In the genomic region with DNA sequence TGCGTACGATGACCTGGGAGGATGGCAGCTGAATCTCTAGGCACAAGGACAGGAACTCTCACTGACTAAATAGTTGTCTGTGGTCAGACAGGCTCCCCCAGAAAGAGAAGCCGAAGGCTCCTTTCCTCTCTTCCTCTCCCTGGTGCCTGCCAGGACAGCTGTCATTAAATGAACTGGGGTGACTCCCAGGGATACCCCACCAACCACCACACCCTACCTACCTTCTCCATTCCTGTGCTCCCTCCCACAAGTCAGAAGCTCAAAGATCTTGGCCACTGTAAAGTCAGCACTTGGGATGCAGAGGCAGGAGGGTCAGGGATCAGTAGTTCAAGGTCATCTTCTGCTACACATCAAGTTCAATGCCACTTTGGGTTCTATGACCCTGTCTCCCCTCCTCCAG, we compare ENCODE assay signal across 14 mouse cellular contexts. TPM values are rescaled to one million over a fixed set of nuclear protein-coding genes. Genes with fewer than 3 reads are reported as not detected.
A peak's percentile ranks its signal among the peaks of the same experiment; 100 is the strongest.
DNase-seq lines count a peak whose midpoint lies in the region; ATAC-seq lines count a peak whose summit lies in the region.
"Had no signal": no experiment of that assay in that cellular context is flagged by ENCODE, and none has a peak within 500 bp of the region (broad histone marks: within the 10 kb centered on the region; RNA-seq: fewer than 3 reads in every experiment).

No protein-coding gene starts in this region.

- no peak overlapping the region for H3K27ac ChIP-seq in intestine, embryonic 15.5 days
- H3K27ac ChIP-seq in intestine, embryonic 16.5 days (ENCODE audit: low read length) = no peak overlapping the region
- H3K27ac ChIP-seq in neural tube, embryonic 11.5 days (ENCODE audit: low read depth, low read length) = no peak overlapping the region
- no peak overlapping the region for H3K27ac ChIP-seq in stomach, embryonic 16.5 days (ENCODE audit: low read length)

- H3K27me3 ChIP-seq in intestine, embryonic 15.5 days (replicated peaks) = peaks cover 7% of the 10 kb centered on the region; the same call in 1 of the 2 replicates
- H3K27me3 ChIP-seq in intestine, embryonic 16.5 days (replicated peaks; ENCODE audit: control insufficient read depth, insufficient read depth, low read length) = no peaks in the 10 kb centered on the region
- peaks cover 12% of the 10 kb centered on the region; the same call in 1 of the 2 replicates for H3K27me3 ChIP-seq in neural tube, embryonic 11.5 days (ENCODE audit: control insufficient read depth, insufficient read depth, low read length)
- no peaks in the 10 kb centered on the region for H3K27me3 ChIP-seq in stomach, embryonic 16.5 days (ENCODE audit: control insufficient read depth, insufficient read depth, low read length)

- no peaks in the 10 kb centered on the region for H3K9me3 ChIP-seq in intestine, embryonic 15.5 days
- H3K9me3 ChIP-seq in intestine, embryonic 16.5 days (ENCODE audit: control insufficient read depth, low read length) = no peaks in the 10 kb centered on the region
- H3K9me3 ChIP-seq in neural tube, embryonic 11.5 days (ENCODE audit: control insufficient read depth, low read length) = no peaks in the 10 kb centered on the region
- no peaks in the 10 kb centered on the region for H3K9me3 ChIP-seq in stomach, embryonic 16.5 days (replicated peaks; ENCODE audit: control insufficient read depth, low read length)

- intact Hi-C loops in heart, postnatal 25 days (cut with DNase I) = no loop called here

- 70% methylated on average over 3 of the region's 3 CpGs for WGBS in intestine, embryonic 15.5 days
- 74% methylated on average over 3 of the region's 3 CpGs for WGBS in intestine, embryonic 16.5 days
- WGBS in neural tube, embryonic 11.5 days = 65% methylated on average over 3 of the region's 3 CpGs
- WGBS in stomach, embryonic 16.5 days = 63% methylated on average over 3 of the region's 3 CpGs

- peak overlapping the region; percentile 95 for H3K4me2 ChIP-seq in intestine, embryonic 15.5 days (replicated peaks)
- H3K4me2 ChIP-seq in intestine, embryonic 16.5 days (ENCODE audit: low read depth, low read length) = no peak overlapping the region
- peak overlapping the region; percentile 70; the same call in 1 of the 2 replicates for H3K4me2 ChIP-seq in neural tube, embryonic 11.5 days (ENCODE audit: low read depth)
- 0 out of 2 replicates have a peak overlapping the region, but pooled peaks have one; percentile 91 for H3K4me2 ChIP-seq in stomach, embryonic 16.5 days (ENCODE audit: low read depth, low read length)

- H3K9ac ChIP-seq in intestine, embryonic 15.5 days = no peak overlapping the region
- H3K9ac ChIP-seq in intestine, embryonic 16.5 days (ENCODE audit: low read depth, low read length) = no peak overlapping the region
- no peak overlapping the region for H3K9ac ChIP-seq in neural tube, embryonic 11.5 days (ENCODE audit: low read length)
- no peak overlapping the region for H3K9ac ChIP-seq in stomach, embryonic 16.5 days (ENCODE audit: low read length)

- ATAC-seq in intestine, embryonic 15.5 days = no peak
- no peak for ATAC-seq in intestine, embryonic 16.5 days
- ATAC-seq in neural tube, embryonic 11.5 days (ENCODE audit: insufficient read depth, low FRiP score, low TSS enrichment) = no peak
- ATAC-seq in stomach, embryonic 16.5 days (ENCODE audit: insufficient read depth, low FRiP score) = no peak
- ATAC-seq: midbrain, embryonic 16.5 days had no signal

- H3K36me3 ChIP-seq in intestine, embryonic 15.5 days = no peaks in the 10 kb centered on the region
- H3K36me3 ChIP-seq in intestine, embryonic 16.5 days (ENCODE audit: control insufficient read depth, insufficient read depth, low read length) = no peaks in the 10 kb centered on the region
- no peaks in the 10 kb centered on the region for H3K36me3 ChIP-seq in neural tube, embryonic 11.5 days (ENCODE audit: control insufficient read depth, insufficient read depth, low read length)
- no peaks in the 10 kb centered on the region for H3K36me3 ChIP-seq in stomach, embryonic 16.5 days (ENCODE audit: control insufficient read depth, insufficient read depth, low read length)

- H3K4me1 ChIP-seq in intestine, embryonic 15.5 days (replicated peaks) = peaks cover 34% of the 10 kb centered on the region
- peaks cover 28% of the 10 kb centered on the region for H3K4me1 ChIP-seq in intestine, embryonic 16.5 days (ENCODE audit: control insufficient read depth, insufficient read depth, low read length)
- H3K4me1 ChIP-seq in neural tube, embryonic 11.5 days (ENCODE audit: control insufficient read depth, insufficient read depth, low read length) = peaks cover 17% of the 10 kb centered on the region
- peaks cover 19% of the 10 kb centered on the region for H3K4me1 ChIP-seq in stomach, embryonic 16.5 days (ENCODE audit: control insufficient read depth, insufficient read depth, low read length)

- H3K4me3 ChIP-seq in intestine, embryonic 15.5 days (replicated peaks) = no peak overlapping the region
- H3K4me3 ChIP-seq in intestine, embryonic 16.5 days (ENCODE audit: low read length) = no peak overlapping the region
- H3K4me3 ChIP-seq in neural tube, embryonic 11.5 days (ENCODE audit: low read depth, low read length) = no peak overlapping the region
- H3K4me3 ChIP-seq in stomach, embryonic 16.5 days (replicated peaks; ENCODE audit: low read length) = no peak overlapping the region

- DNase-seq in heart, adult 11 months = peak; percentile 90
- no peak for DNase-seq in heart, postnatal 25 days (ENCODE audit: low spot score)
- no peak for DNase-seq in neural tube, embryonic 11.5 days (ENCODE audit: low spot score)
- no peak for DNase-seq in neural tube, embryonic 10.5 days (ENCODE audit: extremely low spot score, low spot score)
- DNase-seq in layer of hippocampus, adult 18-20 months (ENCODE audit: low spot score in 2 of 2) = no peak
- DNase-seq: cerebellum, adult 9-11 months had no signal

RNA-seq across cellular contexts. Expression of gene Heyl, which starts 0.5 kb away (rescaled TPM):
- 10 to 100 TPM; 19.1 to 21.3 TPM for total RNA-seq in heart, postnatal 25 days (2021)
- polyA plus RNA-seq in intestine, embryonic 15.5 days (2015; fragmentation: Nextera tagmentation; extraction: Ambion mirVana) = 13.7 and 13.9 TPM in 2 replicates
- polyA plus RNA-seq in intestine, embryonic 16.5 days (2015; fragmentation: Nextera tagmentation; extraction: Ambion mirVana) = 10.7 and 12.0 TPM in 2 replicates
- polyA plus RNA-seq in neural tube, embryonic 11.5 days (2014; fragmentation: Nextera tagmentation; extraction: Ambion mirVana) = 27.2 and 34.0 TPM in 2 replicates
- 18.5 and 21.3 TPM in 2 replicates for polyA plus RNA-seq in stomach, embryonic 16.5 days (2015; fragmentation: Nextera tagmentation; extraction: Ambion mirVana)
- total RNA-seq in layer of hippocampus, adult 18-20 months (2021) = 1 to 10 TPM; 1.7 to 2.7 TPM
- total RNA-seq: megakaryocyte progenitor cell, adult 5-6 weeks had no signal

RNA-seq across cellular contexts. Expression of gene Pabpc4, which starts 29.3 kb away (rescaled TPM):
- 100 to 1,000 TPM; 334 to 358 TPM for total RNA-seq in heart, postnatal 25 days (2021)
- 40.7 and 48.7 TPM in 2 replicates for polyA plus RNA-seq in intestine, embryonic 15.5 days (2015; fragmentation: Nextera tagmentation; extraction: Ambion mirVana)
- 31.6 and 36.7 TPM in 2 replicates for polyA plus RNA-seq in intestine, embryonic 16.5 days (2015; fragmentation: Nextera tagmentation; extraction: Ambion mirVana)
- 41.4 and 46.6 TPM in 2 replicates for polyA plus RNA-seq in neural tube, embryonic 11.5 days (2014; fragmentation: Nextera tagmentation; extraction: Ambion mirVana)
- polyA plus RNA-seq in stomach, embryonic 16.5 days (2015; fragmentation: Nextera tagmentation; extraction: Ambion mirVana) = 31.2 and 42.5 TPM in 2 replicates
- total RNA-seq in layer of hippocampus, adult 18-20 months (2021) = 10 to 100 TPM; 40.3 to 47.0 TPM

RNA-seq across cellular contexts. Expression of gene Nt5c1a, which starts 31.5 kb away (rescaled TPM):
- total RNA-seq in heart, postnatal 25 days (2021) = 10 to 100 TPM; 51.3 to 56.6 TPM
- not detected in 2 replicates for polyA plus RNA-seq in intestine, embryonic 15.5 days (2015; fragmentation: Nextera tagmentation; extraction: Ambion mirVana)
- not detected in 2 replicates for polyA plus RNA-seq in intestine, embryonic 16.5 days (2015; fragmentation: Nextera tagmentation; extraction: Ambion mirVana)
- not detected in 2 replicates for polyA plus RNA-seq in neural tube, embryonic 11.5 days (2014; fragmentation: Nextera tagmentation; extraction: Ambion mirVana)
- not detected in 2 replicates for polyA plus RNA-seq in stomach, embryonic 16.5 days (2015; fragmentation: Nextera tagmentation; extraction: Ambion mirVana)
- total RNA-seq in layer of hippocampus, adult 18-20 months (2021) = 10 to 100 TPM; 15.9 to 16.1 TPM
- total RNA-seq: megakaryocyte progenitor cell, adult 5-6 weeks had no signal
- polyA plus RNA-seq: embryonic facial prominence, embryonic 11.5 days; intestine, embryonic 14.5 days; small intestine, adult 2 months had no signal

RNA-seq across cellular contexts. Expression of gene Hpcal4, which starts 49.8 kb away (rescaled TPM):
- under 1 TPM; 0.05 to 0.14 TPM for total RNA-seq in heart, postnatal 25 days (2021)
- 3.9 and 4.5 TPM in 2 replicates for polyA plus RNA-seq in intestine, embryonic 15.5 days (2015; fragmentation: Nextera tagmentation; extraction: Ambion mirVana)
- 3.4 TPM in 2 replicates for polyA plus RNA-seq in intestine, embryonic 16.5 days (2015; fragmentation: Nextera tagmentation; extraction: Ambion mirVana)
- 0.80 and 1.7 TPM in 2 replicates for polyA plus RNA-seq in neural tube, embryonic 11.5 days (2014; fragmentation: Nextera tagmentation; extraction: Ambion mirVana)
- polyA plus RNA-seq in stomach, embryonic 16.5 days (2015; fragmentation: Nextera tagmentation; extraction: Ambion mirVana) = 3.8 and 4.2 TPM in 2 replicates
- 100 to 1,000 TPM; 476 to 553 TPM for total RNA-seq in layer of hippocampus, adult 18-20 months (2021)
- total RNA-seq: megakaryocyte progenitor cell, adult 5-6 weeks had no signal
